Mouse (Mus musculus) limb, embryonic 14.5 days (tissue): ENCODE results near the gene Zmiz1. TPM values are rescaled to one million over a fixed set of nuclear protein-coding genes. Genes with fewer than 3 reads are reported as not detected.

Experiments used
- ATAC-seq: fragments of 200-750 bp; cut with Nextera tagmentation; 2 replicates; pipeline ENCODE4 v1.8.0; 2017; ENCODE audit warnings: low read depth, moderate number of reproducible peaks, moderate TSS enrichment; ENCODE audit not compliant: low FRiP score
- DNase-seq: peaks from one replicate; pipeline ENCODE4 v3.0.0-alpha.2; 2015; ENCODE audit warnings: low spot score
- H3K27ac ChIP-seq: fragments of 300-500 bp; sonication (generic); replicated peaks from 2 replicates; pipeline ENCODE4 v1.5.1; 2014; ENCODE audit warnings: low read depth, mild to moderate bottlenecking, low read length, moderate library complexity, mixed read lengths
- H3K27me3 ChIP-seq: fragments of 300-500 bp; sonication (generic); 2 replicates; pipeline ENCODE4 v1.6.1; 2014; ENCODE audit warnings: low read length, mixed read lengths; ENCODE audit not compliant: control insufficient read depth, insufficient read depth
- H3K36me3 ChIP-seq: fragments of 300-500 bp; sonication (generic); 2 replicates; pipeline ENCODE4 v1.6.1; 2014; ENCODE audit warnings: mild to moderate bottlenecking, low read length, moderate library complexity, mixed read lengths; ENCODE audit not compliant: control insufficient read depth, insufficient read depth
- H3K4me1 ChIP-seq: fragments of 300-500 bp; sonication (generic); 2 replicates; pipeline ENCODE4 v1.6.1; 2014; ENCODE audit warnings: antibody characterized with exemption, low read length, mixed read lengths; ENCODE audit not compliant: control insufficient read depth, insufficient read depth
- H3K4me2 ChIP-seq: fragments of 300-500 bp; sonication (generic); replicated peaks from 2 replicates; pipeline ENCODE4 v1.6.1; 2014; ENCODE audit warnings: low read depth, mild to moderate bottlenecking, low read length, moderate library complexity; ENCODE audit not compliant: severe bottlenecking
- H3K4me3 ChIP-seq: fragments of 300-500 bp; sonication (generic); replicated peaks from 2 replicates; pipeline ENCODE4 v1.5.1; 2014; ENCODE audit warnings: low read length
- H3K9ac ChIP-seq: fragments of 300-500 bp; sonication (generic); 2 replicates; pipeline ENCODE4 v1.6.1; 2014; ENCODE audit warnings: mild to moderate bottlenecking, low read depth, low read length, moderate library complexity; ENCODE audit not compliant: severe bottlenecking
- H3K9me3 ChIP-seq: fragments of 300-500 bp; sonication (generic); 2 replicates; pipeline ENCODE4 v1.6.1; 2016; ENCODE audit warnings: low read length; ENCODE audit not compliant: control insufficient read depth
- POLR2A ChIP-seq: fragments of 200-500 bp; IDR thresholded peaks from 2 replicates; pipeline ENCODE4 v1.8.0; 2012; ENCODE audit warnings: inconsistent platforms, mild to moderate bottlenecking, moderate library complexity, borderline replicate concordance; ENCODE audit not compliant: insufficient read depth, insufficient read length; ENCODE audit errors: extremely low read depth
- WGBS: fragments of 180-500 bp; shearing (Covaris S2); extraction: QIAGEN DNeasy Blood & Tissue Kit; methylation state at CpG from one replicate; pipeline ENCODE4 v1.1.7; 2014; 5-methylcytosine and 5-hydroxymethylcytosine counted together
- polyA plus RNA-seq, 2 experiments: library from polyadenylated mRNA; depleted of rRNA in 1 of 2; stranded (reverse) in 1 of 2; unstranded in 1 of 2; fragments of >200 nt; fragmentation: Nextera tagmentation in 1 of 2; extraction: Ambion mirVana in 1 of 2; gene quantifications; 2 replicates each; pipeline versions ENCODE4 v1.2.1 to v1.2.3; 2012 to 2014

Zmiz1 gene
- polyA plus RNA-seq, 2 experiments: 61.8 to 81.2 TPM

DNA sequence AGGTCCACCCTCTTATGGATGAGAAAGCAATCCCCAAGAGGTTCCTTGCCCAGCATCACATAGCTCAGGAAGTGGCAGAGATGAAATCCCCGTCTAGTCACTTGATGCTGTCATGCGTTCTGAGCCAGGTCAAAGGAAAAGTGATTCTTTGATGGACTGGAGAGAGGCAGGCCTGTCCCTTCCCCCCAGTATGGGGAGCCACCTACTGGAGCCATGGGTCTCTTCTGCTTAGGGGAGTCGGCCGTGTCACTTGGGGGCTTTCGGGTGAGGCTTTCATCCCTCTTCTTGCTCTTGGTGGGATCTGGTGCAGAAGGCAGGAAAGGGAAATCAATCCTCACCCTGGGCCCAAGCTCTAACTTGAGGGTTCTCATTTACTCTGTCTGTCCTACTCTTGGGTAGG lies 71.8 kb downstream of the Zmiz1 start:
- peaks cover 53% of the 10 kb centered on the region for H3K36me3 ChIP-seq
- no peak overlapping the region for H3K4me2 ChIP-seq
- ATAC-seq (no peak), DNase-seq (no peak)
- H3K4me3 ChIP-seq: no peak overlapping the region
- H3K9me3 ChIP-seq: no peaks in the 10 kb centered on the region
- WGBS: 67% methylated on average over 5 of the region's 5 CpGs
- TF ChIP-seq POLR2A: no peak
- H3K9ac ChIP-seq: no peak overlapping the region
- no peak overlapping the region for H3K27ac ChIP-seq
- H3K27me3 ChIP-seq: no peaks in the 10 kb centered on the region
- H3K4me1 ChIP-seq: peaks cover 24% of the 10 kb centered on the region

GRCm38 (mm10) chr14:25533010-25533409 lies 74.0 kb downstream of the Zmiz1 start:
- no peak for DNase-seq
- 63% methylated on average over 3 of the region's 3 CpGs for WGBS

DNA sequence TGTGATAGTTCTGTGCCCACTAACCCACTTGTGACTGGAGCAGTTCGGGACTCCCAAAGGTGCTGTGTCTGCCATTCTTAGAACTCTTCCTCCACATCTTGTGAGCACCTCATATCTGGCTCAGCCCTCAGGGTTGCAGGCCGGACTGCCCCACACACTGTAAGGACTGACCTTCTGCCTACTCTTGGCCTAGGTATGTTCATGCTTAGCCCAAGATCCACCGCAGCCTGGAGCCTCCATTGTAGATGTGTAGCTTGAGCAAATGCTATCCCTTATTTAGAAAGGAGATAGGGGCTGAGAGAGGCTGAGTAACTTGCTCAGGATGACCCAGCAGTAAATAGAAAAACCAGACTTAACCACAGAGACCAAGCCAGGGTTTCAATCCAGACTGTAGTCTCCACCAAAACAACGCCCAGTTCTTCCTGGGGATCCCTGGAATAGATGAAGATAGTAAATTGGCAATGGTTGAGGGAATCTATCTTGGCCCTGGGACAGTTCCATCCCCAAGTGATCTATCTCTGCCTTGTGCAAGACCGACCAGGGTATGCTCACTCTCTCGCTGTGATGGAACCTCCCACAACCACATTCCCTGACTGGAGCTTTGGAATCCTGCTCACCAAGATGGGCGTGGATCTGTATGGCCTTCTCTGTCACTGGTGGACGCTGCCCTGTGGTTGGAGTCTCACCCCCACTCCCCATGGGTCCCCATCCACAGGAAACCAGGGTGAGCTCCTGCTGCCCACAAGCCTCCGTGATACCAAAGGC lies 74.8 kb downstream of the Zmiz1 start:
- no peak for ATAC-seq
- no peak overlapping the region for H3K4me3 ChIP-seq
- H3K4me1 ChIP-seq: peaks cover 24% of the 10 kb centered on the region
- H3K36me3 ChIP-seq: peaks cover 66% of the 10 kb centered on the region
- H3K9ac ChIP-seq: no peak overlapping the region
- 84% methylated on average over 9 of the region's 9 CpGs for WGBS
- no peak for DNase-seq
- no peak for TF ChIP-seq POLR2A
- no peaks in the 10 kb centered on the region for H3K9me3 ChIP-seq
- no peaks in the 10 kb centered on the region for H3K27me3 ChIP-seq
- H3K4me2 ChIP-seq: no peak overlapping the region
- peak overlapping the region; percentile 26; the same call in 1 of the 2 replicates for H3K27ac ChIP-seq

More at GRCm38 (mm10) chr14:25533010-25533409, 74.0 kb downstream of the Zmiz1 start:
- Histone ChIP-seq H3K9me3 (no peaks in the 10 kb centered on the region), H3K9ac (no peak overlapping the region), H3K4me2 (no peak overlapping the region), H3K27ac (0 out of 2 replicates have a peak overlapping the region, but pooled peaks have one; percentile 5), H3K36me3 (peaks cover 63% of the 10 kb centered on the region), H3K27me3 (no peaks in the 10 kb centered on the region), H3K4me1 (peaks cover 24% of the 10 kb centered on the region), H3K4me3 (no peak overlapping the region)
- no peak for TF ChIP-seq POLR2A
- 0 out of 2 replicates have a peak, but pooled peaks have one; percentile 14 for ATAC-seq

- Histone ChIP-seq H3K9ac (no peak overlapping the region), H3K36me3 (peaks cover 72% of the 10 kb centered on the region), H3K9me3 (no peaks in the 10 kb centered on the region), H3K4me1 (peaks cover 24% of the 10 kb centered on the region), H3K27me3 (no peaks in the 10 kb centered on the region), H3K27ac (0 out of 2 replicates have a peak overlapping the region, but pooled peaks have one; percentile 26), H3K4me2 (no peak overlapping the region), H3K4me3 (no peak overlapping the region)
- no peak for TF ChIP-seq POLR2A
- ATAC-seq (no peak), DNase-seq (no peak)
Observed at GRCm38 (mm10) chr14:25534396-25534769, 75.4 kb downstream of the Zmiz1 start.

- Histone ChIP-seq H3K27me3 (no peaks in the 10 kb centered on the region), H3K4me2 (no peak overlapping the region), H3K27ac (0 out of 2 replicates have a peak overlapping the region, but pooled peaks have one; percentile 4), H3K9me3 (no peaks in the 10 kb centered on the region), H3K36me3 (peaks cover 78% of the 10 kb centered on the region), H3K4me1 (peaks cover 24% of the 10 kb centered on the region), H3K9ac (no peak overlapping the region), H3K4me3 (no peak overlapping the region)
- DNase-seq (no peak), ATAC-seq (no peak)
- no peak for TF ChIP-seq POLR2A
- 79% methylated on average over 11 of the region's 11 CpGs for WGBS
Observed at GRCm38 (mm10) chr14:25534918-25535582, 76.1 kb downstream of the Zmiz1 start.
